Mouse (Mus musculus) stomach, postnatal 0 days (tissue): ENCODE data around the gene Uimc1.

ENCODE experiments used
- CTCF ChIP-seq: IDR thresholded peaks from 2 replicates; pipeline ENCODE4 v1.5.1; 2016; ENCODE audit warnings: antibody characterized with exemption, low read depth, mild to moderate bottlenecking, moderate library complexity
- EP300 ChIP-seq: optimal IDR thresholded peaks from 2 replicates; pipeline ENCODE3; 2016; ENCODE audit warnings: antibody characterized with exemption

- no peak for TF ChIP-seq EP300
- no peak for TF ChIP-seq CTCF
Observed at GRCm38 (mm10) chr13:54978804-54979203, 121.3 kb downstream of the Uimc1 start.
